Mouse (Mus musculus) bone marrow macrophage, adult 2 months (primary cell): ENCODE results near the gene Sec16a.

Source experiments
- CTCF ChIP-seq: IDR thresholded peaks from 2 replicates; pipeline ENCODE4 v1.5.1; 2012; ENCODE audit warnings: low read depth, mild to moderate bottlenecking, low read length, moderate library complexity
- POLR2A ChIP-seq: IDR thresholded peaks from 2 replicates; pipeline ENCODE4 v1.6.1; 2012; ENCODE audit warnings: mild to moderate bottlenecking, low read depth, low read length, borderline replicate concordance

DNA sequence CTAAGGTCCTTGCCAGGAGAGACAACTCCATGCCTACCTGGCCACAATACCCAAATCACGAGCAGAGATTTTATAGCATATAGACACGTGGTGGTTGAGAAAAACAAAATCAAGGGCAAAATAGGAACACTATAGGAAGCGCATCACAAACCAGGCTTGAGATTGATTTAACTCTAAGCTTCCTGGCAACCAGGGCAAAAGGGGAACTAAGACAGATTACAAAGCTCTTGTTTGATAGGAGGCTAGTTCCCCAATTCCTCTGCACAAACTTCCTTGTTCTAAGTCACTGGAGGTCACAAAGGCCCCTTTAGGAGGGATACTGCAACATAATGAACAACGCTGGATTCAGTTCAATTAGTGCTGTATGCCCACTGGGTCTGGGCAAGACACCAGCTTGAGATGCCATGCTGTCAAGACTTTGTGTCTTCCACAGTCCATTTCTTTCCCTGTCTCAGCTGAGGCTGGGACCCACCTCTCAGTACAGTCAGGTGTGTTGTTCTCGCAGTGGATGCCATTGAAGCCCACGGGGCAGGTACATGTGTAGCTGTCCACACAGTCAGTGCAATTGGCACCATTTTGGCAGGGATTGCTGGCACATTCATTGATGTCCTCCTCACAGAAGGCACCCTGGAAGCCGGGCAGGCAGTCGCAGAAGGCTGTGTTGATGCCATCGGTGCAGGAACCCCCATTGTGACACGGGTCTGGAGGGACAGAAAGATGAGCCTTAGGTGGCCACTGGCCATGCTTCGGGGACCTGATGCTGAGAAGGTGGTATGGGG, 27.5 kb upstream of the Sec16a start:
- TF ChIP-seq POLR2A (no peak), CTCF (no peak)
